ENCODE assay signal across 32 mouse cellular contexts in the genomic region with DNA sequence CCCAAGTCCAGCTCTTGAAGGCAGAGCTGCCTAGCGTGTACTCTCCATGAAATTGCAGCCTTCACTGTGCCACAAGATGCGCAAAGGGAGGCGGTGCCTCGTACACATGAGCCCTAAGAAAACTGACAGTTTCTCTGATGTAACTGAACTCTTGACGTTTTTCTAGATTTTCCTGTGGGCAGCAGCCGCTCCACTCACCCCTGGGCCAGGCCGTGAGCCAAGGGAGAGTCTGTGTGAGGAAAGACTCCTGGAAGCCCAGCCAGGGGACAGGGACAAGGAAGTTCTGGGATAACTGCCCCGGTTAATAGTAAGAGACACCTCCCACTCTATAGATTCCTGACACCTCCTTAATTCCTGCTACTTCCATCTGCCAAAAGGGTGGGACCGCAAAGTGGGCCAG. TPM values are rescaled to one million over a fixed set of nuclear protein-coding genes. Genes with fewer than 3 reads are reported as not detected.
"Had no signal": no experiment of that assay in that cellular context is flagged by ENCODE, and none has a peak within 500 bp of the region (broad histone marks: within the 10 kb centered on the region; RNA-seq: fewer than 3 reads in every experiment).

No protein-coding gene starts in this region.

- H3K4me2 ChIP-seq: heart, embryonic 11.5 days; heart, embryonic 12.5 days; heart, embryonic 13.5 days; heart, embryonic 15.5 days; hindbrain, embryonic 12.5 days; hindbrain, embryonic 14.5 days; hindbrain, embryonic 15.5 days; intestine, embryonic 15.5 days; kidney, embryonic 15.5 days had no signal

- H3K27me3 ChIP-seq: heart, embryonic 12.5 days; heart, embryonic 13.5 days; heart, embryonic 15.5 days; hindbrain, embryonic 12.5 days; hindbrain, embryonic 15.5 days; intestine, embryonic 15.5 days; kidney, embryonic 15.5 days had no signal

- H3K4me3 ChIP-seq: heart, embryonic 10.5 days; heart, embryonic 12.5 days; heart, embryonic 13.5 days; heart, embryonic 15.5 days; hindbrain, embryonic 10.5 days; hindbrain, embryonic 12.5 days; hindbrain, embryonic 15.5 days; intestine, embryonic 15.5 days; kidney, embryonic 15.5 days; layer of hippocampus, adult 2 months; left cerebral cortex, adult 2 months had no signal

- H3K9me3 ChIP-seq: heart, embryonic 10.5 days; heart, embryonic 12.5 days; heart, embryonic 13.5 days; heart, embryonic 15.5 days; hindbrain, embryonic 10.5 days; hindbrain, embryonic 12.5 days; hindbrain, embryonic 15.5 days; intestine, embryonic 15.5 days; kidney, embryonic 15.5 days had no signal

- H3K4me1 ChIP-seq: hindbrain, embryonic 10.5 days; hindbrain, embryonic 12.5 days; hindbrain, embryonic 15.5 days; intestine, embryonic 15.5 days had no signal

- H3K27ac ChIP-seq: heart, embryonic 10.5 days; heart, embryonic 13.5 days; heart, embryonic 15.5 days; hindbrain, embryonic 10.5 days; hindbrain, embryonic 12.5 days; hindbrain, embryonic 14.5 days; hindbrain, embryonic 15.5 days; intestine, embryonic 15.5 days; kidney, embryonic 15.5 days; kidney, postnatal 0 days; layer of hippocampus, adult 2 months; left cerebral cortex, adult 2 months had no signal

- DNase-seq: heart, postnatal 10 days; heart, postnatal 14 days; heart, postnatal 36 days; heart, postnatal 4 days; kidney, adult 11 months; kidney, adult 18-20 months; kidney, adult 2 months; kidney, adult 8-10 months; kidney, adult 9 months; kidney, postnatal 14 days; kidney, postnatal 36 days; kidney, postnatal 4 days; layer of hippocampus, adult 9-11 months; layer of hippocampus, postnatal 36 days had no signal

- ATAC-seq: hindbrain, embryonic 16.5 days; inflammation-experienced regulatory T-cells, adult 6 months; intestine, embryonic 15.5 days; intestine, embryonic 16.5 days; intestine, postnatal 0 days had no signal

- H3K9ac ChIP-seq: heart, embryonic 12.5 days; heart, embryonic 13.5 days; heart, embryonic 15.5 days; hindbrain, embryonic 12.5 days; hindbrain, embryonic 14.5 days; hindbrain, embryonic 15.5 days; intestine, embryonic 15.5 days; kidney, embryonic 15.5 days had no signal

RNA-seq across cellular contexts. Expression of gene Sh2d4b, which starts 15.7 kb away (rescaled TPM):
- polyA plus RNA-seq: intestine, postnatal 0 days had no signal
